Mouse (Mus musculus) lung, postnatal 0 days (tissue): Measurements from ENCODE around the gene Kif13a. TPM values are rescaled to one million over a fixed set of nuclear protein-coding genes. Genes with fewer than 3 reads are reported as not detected.
A peak's percentile ranks its signal among the peaks of the same experiment; 100 is the strongest.

Experiments
- ATAC-seq: fragments of 200-750 bp; cut with Nextera tagmentation; 2 replicates; pipeline ENCODE4 v1.8.0; 2017; ENCODE audit warnings: moderate library complexity
- DNase-seq: peaks from one replicate; pipeline ENCODE4 v3.0.0-alpha.2; 2016; ENCODE audit warnings: low spot score
- H3K27ac ChIP-seq: fragments of 300-500 bp; sonication (generic); 2 replicates; pipeline ENCODE4 v1.5.1; 2014; ENCODE audit warnings: antibody characterized with exemption, mild to moderate bottlenecking, low read length, mixed read lengths
- H3K27me3 ChIP-seq: fragments of 300-500 bp; sonication (generic); replicated peaks from 2 replicates; pipeline ENCODE4 v1.6.1; 2014; ENCODE audit warnings: low read length, mixed read lengths; ENCODE audit not compliant: insufficient read depth
- H3K36me3 ChIP-seq: fragments of 300-500 bp; sonication (generic); 2 replicates; pipeline ENCODE4 v1.6.1; 2014; ENCODE audit warnings: low read length, mixed read lengths; ENCODE audit not compliant: insufficient read depth
- H3K4me1 ChIP-seq: fragments of 300-500 bp; sonication (generic); 2 replicates; pipeline ENCODE4 v1.6.1; 2014; ENCODE audit warnings: antibody characterized with exemption, low read depth, low read length, mixed read lengths; ENCODE audit not compliant: insufficient read depth
- H3K4me2 ChIP-seq: fragments of 300-500 bp; sonication (generic); replicated peaks from 2 replicates; pipeline ENCODE4 v1.6.1; 2014; ENCODE audit warnings: low read depth, mild to moderate bottlenecking, low read length, moderate library complexity, mixed read lengths
- H3K4me3 ChIP-seq: fragments of 300-500 bp; sonication (generic); 2 replicates; pipeline ENCODE4 v1.5.1; 2014; ENCODE audit warnings: low read depth, low read length
- H3K9ac ChIP-seq: fragments of 300-500 bp; sonication (generic); replicated peaks from 2 replicates; pipeline ENCODE4 v1.6.1; 2014; ENCODE audit warnings: low read depth, mild to moderate bottlenecking
- H3K9me3 ChIP-seq: fragments of 300-500 bp; sonication (generic); 2 replicates; pipeline ENCODE4 v1.6.1; 2016; ENCODE audit warnings: low read length, mixed read lengths
- CTCF ChIP-seq: IDR thresholded peaks from 2 replicates; pipeline ENCODE4 v1.5.1; 2016; ENCODE audit warnings: antibody characterized with exemption, mild to moderate bottlenecking
- EP300 ChIP-seq: IDR thresholded peaks from 2 replicates; pipeline ENCODE4 v1.6.1; 2016; ENCODE audit warnings: antibody characterized with exemption, mild to moderate bottlenecking, control low read depth
- WGBS: fragments of 180-500 bp; shearing (Covaris S2); extraction: QIAGEN DNeasy Blood & Tissue Kit; methylation state at CpG from one replicate; pipeline ENCODE4 v1.1.7; 2014; 5-methylcytosine and 5-hydroxymethylcytosine counted together
- polyA plus RNA-seq: library from polyadenylated mRNA; unstranded; fragments of >200 nt; fragmentation: Nextera tagmentation; extraction: Ambion mirVana; gene quantifications from 2 replicates; pipeline ENCODE4 v1.2.1, GENCODE M21; 2015

Gene Kif13a
- polyA plus RNA-seq, 1 experiment from 2014 or later: 30.5 TPM

- Histone ChIP-seq H3K4me1 (no peaks in the 10 kb centered on the region), H3K9me3 (no peaks in the 10 kb centered on the region), H3K27ac (no peak overlapping the region), H3K36me3 (peaks cover 21% of the 10 kb centered on the region), H3K4me3 (no peak overlapping the region), H3K9ac (no peak overlapping the region), H3K4me2 (no peak overlapping the region), H3K27me3 (no peaks in the 10 kb centered on the region)
- ATAC-seq: no peak
- no peak for DNase-seq
- 95% methylated on average over 4 of the region's 4 CpGs for WGBS
- TF ChIP-seq EP300 (no peak), CTCF (no peak)
These were observed 106.4 kb downstream of the Kif13a start for GRCm38 (mm10) chr13:46823271-46823670.

GRCm38 (mm10) chr13:46822200-46822599 is 107.5 kb downstream of the Kif13a start:
- no peak for ATAC-seq
- no peak overlapping the region for H3K4me2 ChIP-seq
- H3K4me1 ChIP-seq: no peaks in the 10 kb centered on the region
- no peaks in the 10 kb centered on the region for H3K9me3 ChIP-seq
- 68% methylated on average over 8 of the region's 8 CpGs for WGBS
- DNase-seq: no peak
- peaks cover 21% of the 10 kb centered on the region for H3K36me3 ChIP-seq
- H3K4me3 ChIP-seq: no peak overlapping the region
- TF ChIP-seq EP300 (no peak), CTCF (no peak)
- H3K27me3 ChIP-seq: no peaks in the 10 kb centered on the region
- H3K27ac ChIP-seq: no peak overlapping the region
- no peak overlapping the region for H3K9ac ChIP-seq

GRCm38 (mm10) chr13:46819729-46820223 is 109.9 kb downstream of the Kif13a start:
- no peak for ATAC-seq
- Histone ChIP-seq H3K4me3 (no peak overlapping the region), H3K36me3 (peaks cover 12% of the 10 kb centered on the region), H3K4me2 (no peak overlapping the region), H3K4me1 (no peaks in the 10 kb centered on the region), H3K27me3 (no peaks in the 10 kb centered on the region), H3K9me3 (no peaks in the 10 kb centered on the region), H3K27ac (no peak overlapping the region), H3K9ac (no peak overlapping the region)
- TF ChIP-seq EP300 (no peak), CTCF (no peak)
- 72% methylated on average over 13 of the region's 13 CpGs for WGBS
- no peak for DNase-seq

GRCm38 (mm10) chr13:46819202-46819728 is 110.4 kb downstream of the Kif13a start:
- Histone ChIP-seq H3K9ac (no peak overlapping the region), H3K27me3 (no peaks in the 10 kb centered on the region), H3K36me3 (peaks cover 11% of the 10 kb centered on the region), H3K4me1 (no peaks in the 10 kb centered on the region), H3K27ac (no peak overlapping the region), H3K9me3 (no peaks in the 10 kb centered on the region), H3K4me3 (no peak overlapping the region), H3K4me2 (no peak overlapping the region)
- TF ChIP-seq CTCF (peak; percentile 14; the same call in 1 of the 2 replicates), EP300 (no peak)
- DNase-seq (no peak), ATAC-seq (no peak)
- WGBS: 48% methylated on average over 8 of the region's 8 CpGs

GRCm38 (mm10) chr13:46818374-46818773 is 111.3 kb downstream of the Kif13a start:
- ATAC-seq (no peak), DNase-seq (peak; percentile 35)
- no peak overlapping the region for H3K9ac ChIP-seq
- no peak for TF ChIP-seq EP300
- no peak for TF ChIP-seq CTCF
- WGBS: 42% methylated on average over 9 of the region's 9 CpGs
- H3K9me3 ChIP-seq: no peaks in the 10 kb centered on the region
- no peak overlapping the region for H3K4me2 ChIP-seq
- H3K36me3 ChIP-seq: peaks cover 16% of the 10 kb centered on the region
- no peak overlapping the region for H3K4me3 ChIP-seq
- H3K27me3 ChIP-seq: no peaks in the 10 kb centered on the region
- no peaks in the 10 kb centered on the region for H3K4me1 ChIP-seq
- no peak overlapping the region for H3K27ac ChIP-seq

GRCm38 (mm10) chr13:46812648-46813184 is 117.0 kb downstream of the Kif13a start:
- Histone ChIP-seq H3K9ac (no peak overlapping the region), H3K4me3 (no peak overlapping the region), H3K36me3 (peaks cover 37% of the 10 kb centered on the region), H3K27ac (no peak overlapping the region), H3K4me2 (no peak overlapping the region), H3K9me3 (no peaks in the 10 kb centered on the region), H3K27me3 (no peaks in the 10 kb centered on the region), H3K4me1 (no peaks in the 10 kb centered on the region)
- TF ChIP-seq EP300 (no peak), CTCF (no peak)
- DNase-seq (peak; percentile 27), ATAC-seq (peak; percentile 69)
- WGBS: 79% methylated on average over 15 of the region's 15 CpGs
